Mouse (Mus musculus) cortical plate, adult 2 months (tissue): ENCODE data around the gene Olfr612. TPM values are rescaled to one million over a fixed set of nuclear protein-coding genes. Genes with fewer than 3 reads are reported as not detected.
"Not testable (repeated sequence)": the region's sequence is repeated elsewhere in the genome, so short reads cannot be mapped to it uniquely, and the experiment has no call there.

ENCODE experiments used
- H3K27ac ChIP-seq: fragments of 200-500 bp; 2 replicates; pipeline ENCODE4 v1.5.1; 2012; ENCODE audit warnings: low read length, control low read depth, inconsistent platforms; ENCODE audit not compliant: insufficient read depth
- H3K4me1 ChIP-seq: fragments of 200-500 bp; 2 replicates; pipeline ENCODE4 v1.6.1; 2011; ENCODE audit warnings: low read length; ENCODE audit not compliant: control insufficient read depth, insufficient read depth
- H3K4me3 ChIP-seq: fragments of 200-500 bp; 2 replicates; pipeline ENCODE4 v1.5.1; 2011; ENCODE audit warnings: mild to moderate bottlenecking, low read length, control low read depth; ENCODE audit not compliant: insufficient read depth
- CTCF ChIP-seq: fragments of 200-500 bp; IDR thresholded peaks from 2 replicates; pipeline ENCODE4 v1.5.1; 2011; ENCODE audit warnings: mild to moderate bottlenecking, control low read depth, low read length; ENCODE audit not compliant: insufficient read depth; ENCODE audit errors: extremely low read depth
- POLR2A ChIP-seq: fragments of 200-500 bp; IDR thresholded peaks from 2 replicates; pipeline ENCODE4 v1.6.1; 2011; ENCODE audit warnings: mild to moderate bottlenecking, low read length, control low read depth; ENCODE audit not compliant: insufficient read depth; ENCODE audit errors: extremely low read depth
- polyA plus RNA-seq: library from polyadenylated mRNA; depleted of rRNA; stranded (reverse); fragments of >200 nt; gene quantifications from 2 replicates; pipeline ENCODE4 v1.2.3, GENCODE M21; 2012; rRNA removed

The Olfr612 gene
- not detected in 2 replicates for polyA plus RNA-seq

GRCm38 (mm10) chr7:103542617-103543016 lies at the start of gene Olfr612:
Olfr612 (minus strand) TSS chr7:103542717.
- not testable (repeated sequence) for H3K4me3 ChIP-seq, H3K4me1 ChIP-seq, H3K27ac ChIP-seq

GRCm38 (mm10) chr7:103589803-103590202 lies 47.3 kb upstream of the Olfr612 start, which contains the start of gene Olfr618:
Olfr618 (plus strand) TSS chr7:103590103.
- no peak for TF ChIP-seq POLR2A
- TF ChIP-seq CTCF, result no peak
- H3K27ac ChIP-seq, result no peak within 1 kb of the TSS
- H3K4me3 ChIP-seq, result no peak within 1 kb of the TSS
- H3K4me1 ChIP-seq, result no peaks in the 10 kb centered on the region

GRCm38 (mm10) chr7:103572761-103573160 lies 30.2 kb upstream of the Olfr612 start, which contains the start of gene Olfr617:
Olfr617 (plus strand) TSS chr7:103573061.
- no peaks in the 10 kb centered on the region for H3K4me1 ChIP-seq
- TF ChIP-seq POLR2A (no peak), CTCF (no peak)
- no peak within 1 kb of the TSS for H3K27ac ChIP-seq
- no peak within 1 kb of the TSS for H3K4me3 ChIP-seq

GRCm38 (mm10) chr7:103569043-103569442 lies 26.5 kb upstream of the Olfr612 start, which contains the start of gene Olfr616:
Olfr616 (minus strand) TSS chr7:103569143.
- H3K4me3 ChIP-seq, result no peak within 1 kb of the TSS
- no peaks in the 10 kb centered on the region for H3K4me1 ChIP-seq
- no peak within 1 kb of the TSS for H3K27ac ChIP-seq
- TF ChIP-seq POLR2A (no peak), CTCF (no peak)

- TF ChIP-seq CTCF (no peak), POLR2A (no peak)
- Histone ChIP-seq H3K4me3 (no peak within 1 kb of the TSS), H3K4me1 (no peaks in the 10 kb centered on the region), H3K27ac (no peak within 1 kb of the TSS)
These were observed 13.3 kb upstream of the Olfr612 start, which contains the start of gene Olfr615 for GRCm38 (mm10) chr7:103555779-103556178. Olfr615 (plus strand) TSS chr7:103556079.

GRCm38 (mm10) chr7:103547774-103548173 lies 5.3 kb upstream of the Olfr612 start, which contains the start of gene Olfr613:
Olfr613 (plus strand) TSS chr7:103548074.
- no peaks in the 10 kb centered on the region for H3K4me1 ChIP-seq
- no peak within 1 kb of the TSS for H3K27ac ChIP-seq
- no peak within 1 kb of the TSS for H3K4me3 ChIP-seq
- no peak for TF ChIP-seq POLR2A
- TF ChIP-seq CTCF, result no peak

GRCm38 (mm10) chr7:103520746-103521145 lies 21.8 kb downstream of the Olfr612 start, which contains the start of gene Olfr611:
Olfr611 (minus strand) TSS chr7:103520846.
- H3K4me3 ChIP-seq, H3K4me1 ChIP-seq, H3K27ac ChIP-seq: not testable (repeated sequence)

GRCm38 (mm10) chr7:103512022-103512421 lies 30.5 kb downstream of the Olfr612 start, which contains the start of gene Olfr610:
Olfr610 (minus strand) TSS chr7:103512122.
- TF ChIP-seq POLR2A, result no peak
- TF ChIP-seq CTCF, result no peak
- Histone ChIP-seq H3K27ac (no peak within 1 kb of the TSS), H3K4me3 (no peak within 1 kb of the TSS), H3K4me1 (no peaks in the 10 kb centered on the region)

GRCm38 (mm10) chr7:103497962-103498361 lies 44.6 kb downstream of the Olfr612 start, which contains the start of gene Olfr609:
Olfr609 (minus strand) TSS chr7:103498062.
- no peak within 1 kb of the TSS for H3K4me3 ChIP-seq
- no peaks in the 10 kb centered on the region for H3K4me1 ChIP-seq
- H3K27ac ChIP-seq, result no peak within 1 kb of the TSS
- TF ChIP-seq CTCF (no peak), POLR2A (no peak)

Other genes starting within 250 kb of the Olfr612 start
- gene Olfr596, start 237.1 kb downstream of the Olfr612 start, polyA plus RNA-seq, result not detected in 2 replicates
- gene Olfr597, start 226.4 kb downstream of the Olfr612 start, polyA plus RNA-seq, result not detected in 2 replicates
- gene Olfr598, start 219.1 kb downstream of the Olfr612 start, polyA plus RNA-seq, result not detected in 2 replicates
- gene Olfr599, start 206.8 kb downstream of the Olfr612 start, polyA plus RNA-seq, result not detected in 2 replicates
- gene Olfr600, start 193.0 kb downstream of the Olfr612 start, polyA plus RNA-seq, result not detected in 2 replicates
- not detected in 2 replicates for gene Olfr601, start 180.1 kb downstream of the Olfr612 start, polyA plus RNA-seq
- gene Olfr603, start 156.5 kb downstream of the Olfr612 start, polyA plus RNA-seq, result not detected in 2 replicates
- gene Usp17lc, start 127.6 kb downstream of the Olfr612 start, polyA plus RNA-seq, result not detected in 2 replicates
- gene Olfr605, start 97.3 kb downstream of the Olfr612 start, polyA plus RNA-seq, result not detected in 2 replicates
- not detected in 2 replicates for gene Olfr606, start 93.7 kb downstream of the Olfr612 start, polyA plus RNA-seq
- not detected in 2 replicates for gene Olfr607, start 78.6 kb downstream of the Olfr612 start, polyA plus RNA-seq
- gene Olfr608, start 72.8 kb downstream of the Olfr612 start, polyA plus RNA-seq, result not detected in 2 replicates
- gene Olfr609, start 44.7 kb downstream of the Olfr612 start, polyA plus RNA-seq, result not detected in 2 replicates
- gene Olfr610, start 30.6 kb downstream of the Olfr612 start, polyA plus RNA-seq, result not detected in 2 replicates
- gene Olfr611, start 21.9 kb downstream of the Olfr612 start, polyA plus RNA-seq, result not detected in 2 replicates
- gene Olfr613, start 5.4 kb upstream of the Olfr612 start, polyA plus RNA-seq, result not detected in 2 replicates
- gene Olfr615, start 13.4 kb upstream of the Olfr612 start, polyA plus RNA-seq, result not detected in 2 replicates
- not detected in 2 replicates for gene Olfr616, start 26.4 kb upstream of the Olfr612 start, polyA plus RNA-seq
- gene Olfr617, start 30.3 kb upstream of the Olfr612 start, polyA plus RNA-seq, result not detected in 2 replicates
- gene Olfr618, start 47.4 kb upstream of the Olfr612 start, polyA plus RNA-seq, result not detected in 2 replicates
- gene Olfr619, start 57.9 kb upstream of the Olfr612 start, polyA plus RNA-seq, result not detected in 2 replicates
- gene Olfr620, start 69.8 kb upstream of the Olfr612 start, polyA plus RNA-seq, result not detected in 2 replicates
- not detected in 2 replicates for gene Olfr622, start 100.0 kb upstream of the Olfr612 start, polyA plus RNA-seq
- gene Olfr623, start 121.0 kb upstream of the Olfr612 start, polyA plus RNA-seq, result not detected in 2 replicates
- gene Olfr624, start 128.5 kb upstream of the Olfr612 start, polyA plus RNA-seq, result 0.02 TPM in 1 of 2 replicates, not detected in the other
- gene Olfr625-ps1, start 140.0 kb upstream of the Olfr612 start, polyA plus RNA-seq, result not detected in 2 replicates
- not detected in 2 replicates for gene Olfr243, start 172.0 kb upstream of the Olfr612 start, polyA plus RNA-seq
- gene Olfr628, start 187.7 kb upstream of the Olfr612 start, polyA plus RNA-seq, result not detected in 2 replicates
- gene Olfr629, start 202.2 kb upstream of the Olfr612 start, polyA plus RNA-seq, result not detected in 2 replicates
- not detected in 2 replicates for gene Olfr630, start 214.6 kb upstream of the Olfr612 start, polyA plus RNA-seq
- gene Olfr69, start 228.9 kb upstream of the Olfr612 start, polyA plus RNA-seq, result not detected in 2 replicates
- gene Olfr68, start 237.0 kb upstream of the Olfr612 start, polyA plus RNA-seq, result not detected in 2 replicates
- gene Olfr67, start 249.1 kb upstream of the Olfr612 start, polyA plus RNA-seq, result not detected in 2 replicates